Mouse (Mus musculus) megakaryocyte progenitor cell, adult 5-6 weeks (primary cell): Measurements from ENCODE around the gene Snrpd2. TPM values are rescaled to one million over a fixed set of nuclear protein-coding genes. Genes with fewer than 3 reads are reported as not detected.

ENCODE experiments used
- ATAC-seq: replicated peaks from 2 replicates; pipeline ENCODE4 v1.8.0; 2016; ENCODE audit warnings: mild to moderate bottlenecking, moderate TSS enrichment, inconsistent platforms; ENCODE audit not compliant: poor library complexity
- total RNA-seq, 2 experiments: library from RNA; stranded (forward) in 1 of 2; stranded (reverse) in 1 of 2; fragments of 157-497, 149-512 nt in 1 of 2; fragments of 200-1000 nt in 1 of 2; gene quantifications; 2 replicates each; pipeline versions ENCODE4 v1.2.3 to v1.2.4; 2015 to 2017

Snrpd2 gene
- total RNA-seq, 2 experiments from 2014 or later = 83.9 to 106 TPM

- no peak for ATAC-seq
These were observed 27.0 kb downstream of the Snrpd2 start for GRCm38 (mm10) chr7:19176516-19176947.

- ATAC-seq = no peak
These were observed 27.7 kb downstream of the Snrpd2 start for GRCm38 (mm10) chr7:19177216-19177615.

GRCm38 (mm10) chr7:19178035-19178434 lies 28.5 kb downstream of the Snrpd2 start:
- ATAC-seq = no peak

DNA sequence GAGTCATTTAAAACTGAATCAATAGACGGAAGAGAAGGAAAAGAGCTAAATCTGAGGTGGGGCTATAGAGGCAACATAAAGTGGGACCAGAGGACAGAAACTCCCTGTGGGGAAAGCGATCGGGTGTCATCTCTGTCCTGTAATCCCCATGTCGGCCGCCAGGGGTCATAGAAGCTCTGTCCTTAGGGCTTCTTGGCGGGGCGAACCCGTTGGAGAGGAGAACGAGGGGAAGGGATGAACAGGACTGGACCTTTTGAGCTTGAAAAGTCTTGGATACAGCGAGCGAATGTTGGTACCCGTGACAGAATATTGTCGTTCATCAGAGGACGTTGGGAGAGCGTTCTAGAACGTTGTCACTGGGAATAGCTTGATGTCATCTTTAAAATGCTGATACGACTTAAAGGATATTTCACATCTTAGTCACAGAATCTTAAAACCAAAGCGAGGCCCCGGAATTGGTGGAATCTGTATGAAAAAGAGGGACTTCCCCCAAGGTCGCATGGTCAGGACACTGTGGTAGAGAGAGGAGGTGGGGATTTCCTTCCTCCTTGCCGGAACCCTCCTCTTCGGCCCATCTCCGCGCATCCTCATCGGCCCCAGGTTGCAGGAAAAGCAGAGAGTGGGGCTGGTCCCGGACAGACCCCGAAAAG lies 29.0 kb downstream of the Snrpd2 start:
- ATAC-seq = peak; percentile 54

DNA sequence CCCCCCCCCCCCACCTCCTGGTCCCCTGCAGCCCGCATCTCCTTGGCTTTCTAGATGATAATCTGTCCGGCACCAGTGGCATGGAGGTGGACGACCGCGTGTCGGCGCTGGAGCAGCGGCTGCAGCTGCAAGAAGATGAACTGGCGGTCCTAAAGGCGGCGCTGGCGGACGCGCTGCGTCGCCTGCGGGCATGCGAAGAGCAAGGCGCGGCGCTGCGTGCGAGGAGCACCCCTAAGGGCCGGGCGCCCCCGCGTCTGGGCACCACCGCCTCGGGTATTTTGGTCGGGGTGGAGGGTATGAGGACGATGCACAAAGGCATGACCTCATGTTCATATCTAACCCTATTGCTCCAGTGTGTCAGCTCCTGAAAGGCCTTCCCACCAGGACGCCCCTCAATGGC lies 29.7 kb downstream of the Snrpd2 start:
- ATAC-seq = peak; percentile 70

- ATAC-seq = no peak
These were observed 30.4 kb downstream of the Snrpd2 start for GRCm38 (mm10) chr7:19179936-19180335.

DNA sequence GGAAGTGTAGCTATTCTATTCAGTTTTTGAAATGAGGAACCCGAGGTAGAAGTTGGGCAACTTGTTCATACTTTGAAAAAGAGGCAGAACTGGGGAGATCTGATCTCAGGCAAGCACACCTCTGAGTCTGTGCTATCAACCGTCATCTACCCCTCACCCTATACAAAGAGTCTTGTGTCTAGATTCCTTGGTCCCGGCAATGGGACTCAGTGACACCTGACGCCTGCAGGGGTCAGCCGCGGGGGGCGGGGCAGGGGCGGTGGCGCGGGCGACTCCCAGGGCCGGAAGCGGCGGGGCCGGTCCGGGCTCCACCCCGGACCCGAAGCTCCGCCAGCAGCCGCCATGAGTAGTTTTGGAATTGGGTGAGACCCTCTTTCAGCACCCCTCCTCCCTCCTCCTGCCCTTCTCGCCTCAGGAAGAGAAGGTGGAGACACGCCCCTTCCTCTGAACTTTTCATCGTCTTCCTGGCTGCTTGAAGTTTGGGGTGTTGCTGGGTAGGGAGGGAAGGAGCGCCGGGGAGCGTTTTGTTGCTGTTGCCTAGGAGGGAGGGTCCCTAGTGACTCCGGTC lies 31.4 kb downstream of the Snrpd2 start:
- peak; percentile 24 for ATAC-seq

DNA sequence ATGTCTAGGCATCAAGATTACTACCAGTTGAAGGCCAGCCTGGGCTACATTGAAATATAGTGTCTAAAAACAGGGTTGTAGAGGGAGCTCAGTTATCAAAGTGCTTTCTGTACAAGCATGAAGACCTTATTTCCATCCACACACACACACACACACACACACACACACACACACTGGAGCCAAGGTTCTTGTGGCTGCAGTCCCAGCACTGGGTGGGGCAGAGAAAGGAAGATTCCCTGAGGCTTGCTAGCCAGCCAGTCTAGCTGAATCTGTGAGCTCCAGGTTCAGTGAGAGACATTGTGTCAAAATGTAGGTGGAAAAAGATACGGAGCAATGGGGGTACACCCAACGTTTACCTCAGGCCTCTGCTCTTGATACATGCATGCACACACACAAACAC lies 34.7 kb downstream of the Snrpd2 start:
- no peak for ATAC-seq

DNA sequence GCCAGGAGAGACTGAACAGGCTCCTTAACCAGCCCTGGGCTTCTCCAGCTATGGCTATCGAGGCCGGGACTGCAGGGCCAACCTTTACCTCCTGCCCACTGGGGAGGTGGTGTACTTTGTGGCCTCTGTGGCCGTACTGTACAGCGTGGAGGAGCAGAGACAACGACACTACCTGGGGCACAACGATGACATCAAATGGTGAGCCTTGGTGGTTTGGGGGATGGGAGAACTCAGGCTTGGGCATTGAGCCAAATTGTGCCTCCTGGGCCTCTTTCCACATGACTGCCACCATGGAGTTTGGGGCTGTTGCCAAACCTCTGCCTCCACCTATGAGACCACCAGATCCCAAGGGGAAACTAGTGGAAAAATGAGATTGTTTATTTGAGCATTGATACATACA lies 35.2 kb downstream of the Snrpd2 start:
- ATAC-seq = no peak

- ATAC-seq = no peak; the same call in 1 of the 2 replicates
These were observed 45.2 kb downstream of the Snrpd2 start for GRCm38 (mm10) chr7:19194676-19195075.

- peak; percentile 59 for ATAC-seq
These were observed 47.2 kb downstream of the Snrpd2 start for GRCm38 (mm10) chr7:19196676-19197075.

- ATAC-seq = peak; percentile 82
These were observed 48.5 kb downstream of the Snrpd2 start for GRCm38 (mm10) chr7:19197985-19198384.

GRCm38 (mm10) chr7:19201660-19202059 lies 52.1 kb downstream of the Snrpd2 start:
- no peak for ATAC-seq

GRCm38 (mm10) chr7:19202065-19202850 lies 52.7 kb downstream of the Snrpd2 start:
- ATAC-seq = peak; percentile 44; the same call in 1 of the 2 replicates

Other genes starting within 250 kb of the Snrpd2 start
- 11.9 and 14.1 TPM in 2 replicates for gene Ccdc61, start 239.3 kb upstream of the Snrpd2 start, total RNA-seq (2015)
- 11.3 and 17.0 TPM in 2 replicates for gene Ccdc61, start 239.3 kb upstream of the Snrpd2 start, total RNA-seq (2017)
- not detected in 2 replicates for gene Nova2, start 223.8 kb upstream of the Snrpd2 start, total RNA-seq (2015)
- gene Nova2, start 223.8 kb upstream of the Snrpd2 start, total RNA-seq (2017) = not detected in 2 replicates
- gene Nanos2, start 162.3 kb upstream of the Snrpd2 start, total RNA-seq (2015) = not detected in 2 replicates
- not detected in 2 replicates for gene Nanos2, start 162.3 kb upstream of the Snrpd2 start, total RNA-seq (2017)
- gene Mypop, start 158.5 kb upstream of the Snrpd2 start, total RNA-seq (2015) = 0.17 TPM in 1 of 2 replicates, not detected in the other
- not detected in 2 replicates for gene Mypop, start 158.5 kb upstream of the Snrpd2 start, total RNA-seq (2017)
- 16.4 and 16.8 TPM in 2 replicates for gene Irf2bp1, start 145.7 kb upstream of the Snrpd2 start, total RNA-seq (2015)
- gene Irf2bp1, start 145.7 kb upstream of the Snrpd2 start, total RNA-seq (2017) = 12.5 and 13.1 TPM in 2 replicates
- gene Foxa3, start 126.2 kb upstream of the Snrpd2 start, total RNA-seq (2015) = not detected in 2 replicates
- gene Foxa3, start 126.2 kb upstream of the Snrpd2 start, total RNA-seq (2017) = not detected in 2 replicates
- gene Sympk, start 125.3 kb upstream of the Snrpd2 start, total RNA-seq (2015) = 58.1 and 74.7 TPM in 2 replicates
- 44.9 and 48.6 TPM in 2 replicates for gene Sympk, start 125.3 kb upstream of the Snrpd2 start, total RNA-seq (2017)
- gene Rsph6a, start 95.0 kb upstream of the Snrpd2 start, total RNA-seq (2015) = not detected in 2 replicates
- 0.61 TPM in 1 of 2 replicates, not detected in the other for gene Rsph6a, start 95.0 kb upstream of the Snrpd2 start, total RNA-seq (2017)
- gene Dmwd, start 73.5 kb upstream of the Snrpd2 start, total RNA-seq (2015) = 4.4 and 5.5 TPM in 2 replicates
- gene Dmwd, start 73.5 kb upstream of the Snrpd2 start, total RNA-seq (2017) = 1.5 and 2.3 TPM in 2 replicates
- 0.78 and 1.9 TPM in 2 replicates for gene Dmpk, start 65.9 kb upstream of the Snrpd2 start, total RNA-seq (2015)
- 0.84 TPM in 1 of 2 replicates, not detected in the other for gene Dmpk, start 65.9 kb upstream of the Snrpd2 start, total RNA-seq (2017)
- 2.8 and 3.9 TPM in 2 replicates for gene Six5, start 55.1 kb upstream of the Snrpd2 start, total RNA-seq (2015)
- gene Six5, start 55.1 kb upstream of the Snrpd2 start, total RNA-seq (2017) = 2.3 and 2.4 TPM in 2 replicates
- gene Gm4969, start 31.4 kb upstream of the Snrpd2 start, total RNA-seq (2015) = 0.24 and 0.57 TPM in 2 replicates
- gene Gm4969, start 31.4 kb upstream of the Snrpd2 start, total RNA-seq (2017) = 0.03 and 0.42 TPM in 2 replicates
- 2.0 and 2.1 TPM in 2 replicates for gene Fbxo46, start 29.9 kb upstream of the Snrpd2 start, total RNA-seq (2015)
- gene Fbxo46, start 29.9 kb upstream of the Snrpd2 start, total RNA-seq (2017) = 4.2 and 5.0 TPM in 2 replicates
- 6.5 and 6.9 TPM in 2 replicates for gene Qpctl, start 431 bp upstream of the Snrpd2 start, total RNA-seq (2015)
- gene Qpctl, start 431 bp upstream of the Snrpd2 start, total RNA-seq (2017) = 3.4 and 5.6 TPM in 2 replicates
- not detected in 2 replicates for gene Gipr, start 16.4 kb downstream of the Snrpd2 start, total RNA-seq (2015)
- not detected in 2 replicates for gene Gipr, start 16.4 kb downstream of the Snrpd2 start, total RNA-seq (2017)
- gene Eml2, start 26.7 kb downstream of the Snrpd2 start, total RNA-seq (2015) = 4.3 and 5.5 TPM in 2 replicates
- 8.0 and 15.1 TPM in 2 replicates for gene Eml2, start 26.7 kb downstream of the Snrpd2 start, total RNA-seq (2017)
- 0.12 TPM in 1 of 2 replicates, not detected in the other for gene Gpr4, start 62.8 kb downstream of the Snrpd2 start, total RNA-seq (2015)
- not detected in 2 replicates for gene Gpr4, start 62.8 kb downstream of the Snrpd2 start, total RNA-seq (2017)
- 12.4 and 16.1 TPM in 2 replicates for gene Opa3, start 78.6 kb downstream of the Snrpd2 start, total RNA-seq (2015)
- 19.9 and 25.0 TPM in 2 replicates for gene Opa3, start 78.6 kb downstream of the Snrpd2 start, total RNA-seq (2017)
- 46.7 and 49.6 TPM in 2 replicates for gene Vasp, start 122.1 kb downstream of the Snrpd2 start, total RNA-seq (2015)
- 71.0 and 73.0 TPM in 2 replicates for gene Vasp, start 122.1 kb downstream of the Snrpd2 start, total RNA-seq (2017)
- gene Ppm1n, start 130.3 kb downstream of the Snrpd2 start, total RNA-seq (2015) = 0.20 TPM in 1 of 2 replicates, not detected in the other
- not detected in 2 replicates for gene Ppm1n, start 130.3 kb downstream of the Snrpd2 start, total RNA-seq (2017)
- gene Rtn2, start 132.9 kb downstream of the Snrpd2 start, total RNA-seq (2015) = not detected in 2 replicates
- gene Rtn2, start 132.9 kb downstream of the Snrpd2 start, total RNA-seq (2017) = not detected in 2 replicates
- gene Fosb, start 160.3 kb downstream of the Snrpd2 start, total RNA-seq (2015) = 18.2 and 28.4 TPM in 2 replicates
- gene Fosb, start 160.3 kb downstream of the Snrpd2 start, total RNA-seq (2017) = 12.7 and 13.2 TPM in 2 replicates
- 26.5 and 32.3 TPM in 2 replicates for gene Ercc1, start 195.1 kb downstream of the Snrpd2 start, total RNA-seq (2015)
- gene Ercc1, start 195.1 kb downstream of the Snrpd2 start, total RNA-seq (2017) = 24.4 and 29.8 TPM in 2 replicates
- 11.1 and 13.6 TPM in 2 replicates for gene Cd3eap, start 209.8 kb downstream of the Snrpd2 start, total RNA-seq (2015)
- gene Cd3eap, start 209.8 kb downstream of the Snrpd2 start, total RNA-seq (2017) = 24.8 and 27.4 TPM in 2 replicates
- 6.3 and 7.2 TPM in 2 replicates for gene Ppp1r13l, start 210.0 kb downstream of the Snrpd2 start, total RNA-seq (2015)
- gene Ppp1r13l, start 210.0 kb downstream of the Snrpd2 start, total RNA-seq (2017) = 0.74 and 1.2 TPM in 2 replicates
- 10.7 and 11.2 TPM in 2 replicates for gene Ercc2, start 232.3 kb downstream of the Snrpd2 start, total RNA-seq (2015)
- gene Ercc2, start 232.3 kb downstream of the Snrpd2 start, total RNA-seq (2017) = 26.5 and 31.6 TPM in 2 replicates